ENCODE assay signal across 8 mouse cellular contexts in the genomic region with DNA sequence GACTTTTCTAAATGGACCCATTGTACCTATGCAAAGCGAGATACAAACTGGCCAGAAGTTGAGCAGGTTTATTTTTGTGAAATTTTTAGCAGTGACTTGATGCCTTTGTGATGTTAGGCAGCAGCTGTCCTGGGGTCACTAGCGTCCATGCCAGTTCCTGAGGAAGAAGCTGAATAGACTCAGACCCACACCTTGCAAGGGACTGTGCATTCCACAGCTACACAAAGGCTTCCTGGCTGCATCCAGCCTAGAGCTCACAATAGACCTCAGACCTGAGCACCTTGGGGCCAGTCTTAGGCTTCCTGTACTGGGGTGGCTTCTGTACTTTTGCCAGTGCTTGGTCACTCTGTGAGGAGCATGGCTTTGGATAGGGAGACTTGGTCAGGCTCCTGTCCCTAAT.
A peak's percentile ranks its signal among the peaks of the same experiment; 100 is the strongest.
DNase-seq lines count a peak whose midpoint lies in the region; ATAC-seq and TF ChIP-seq lines count a peak whose summit lies in the region.

No protein-coding gene starts in this region.

- 25% methylated on average over 2 of the region's 2 CpGs for WGBS in embryonic facial prominence, embryonic 14.5 days

- H3K27me3 ChIP-seq in embryonic facial prominence, embryonic 14.5 days (replicated peaks; ENCODE audit: control insufficient read depth, insufficient read depth, low read length), result no peaks in the 10 kb centered on the region
- H3K27me3 ChIP-seq in myocyte (ENCODE audit: control insufficient read depth, insufficient read depth, insufficient read length), result no peaks in the 10 kb centered on the region

- peak overlapping the region; percentile 63 for H3K4me2 ChIP-seq in embryonic facial prominence, embryonic 14.5 days (ENCODE audit: low read depth, low read length)
- H3K4me2 ChIP-seq in myocyte (ENCODE audit: low read depth), result peak overlapping the region; percentile 94

- peaks cover 100% of the 10 kb centered on the region for H3K79me2 ChIP-seq in myocyte (ENCODE audit: control insufficient read depth, insufficient read depth)

- TF ChIP-seq CTCF in left cerebral cortex, adult 2 months (IDR thresholded peaks at IDR 0.05), result no peak

- intact Hi-C loops in left cerebral cortex, adult 2 months (cut with DNase I), result no loop called here
- intact Hi-C loops in left cerebral cortex, postnatal 36 days (cut with DNase I), result no loop called here

- no peaks in the 10 kb centered on the region for H3K36me3 ChIP-seq in embryonic facial prominence, embryonic 14.5 days (ENCODE audit: control insufficient read depth, insufficient read depth, low read length)
- peaks cover 9% of the 10 kb centered on the region for H3K36me3 ChIP-seq in myocyte (ENCODE audit: control insufficient read depth, insufficient read depth)

- no peaks in the 10 kb centered on the region for H3K9me3 ChIP-seq in embryonic facial prominence, embryonic 14.5 days (ENCODE audit: control insufficient read depth, low read length)

- H3K4me3 ChIP-seq in left cerebral cortex, adult 2 months, result peak overlapping the region; percentile 16
- peak overlapping the region; percentile 52 for H3K4me3 ChIP-seq in embryonic facial prominence, embryonic 14.5 days (ENCODE audit: low read depth, low read length)
- peak overlapping the region; percentile 24 for H3K4me3 ChIP-seq in myocyte

- TF ChIP-seq POLR2A in myocyte (IDR thresholded peaks at IDR 0.05; ENCODE audit: insufficient read length, low read depth), result peak; percentile 28

- H3K27ac ChIP-seq in left cerebral cortex, adult 2 months, result no peak overlapping the region
- H3K27ac ChIP-seq in embryonic facial prominence, embryonic 14.5 days (replicated peaks; ENCODE audit: low read depth, low read length), result peak overlapping the region; percentile 92

- no peak for ATAC-seq in embryonic facial prominence, embryonic 14.5 days (ENCODE audit: low read depth)
- no peak for ATAC-seq in erythroid progenitor cell, adult 5-6 weeks (replicated peaks; ENCODE audit: low FRiP score, poor library complexity, severe bottlenecking)

- peaks cover 30% of the 10 kb centered on the region for H3K4me1 ChIP-seq in embryonic facial prominence, embryonic 14.5 days (ENCODE audit: control insufficient read depth, insufficient read depth, low read length)

- no peak overlapping the region for H3ac ChIP-seq in myocyte (ENCODE audit: control insufficient read depth, insufficient read length)

- DNase-seq in left cerebral cortex, adult 2 months (ENCODE audit: extremely low spot score in 1 of 2, low spot score in 2 of 2), result no peak
- DNase-seq in left cerebral cortex, postnatal 36 days (ENCODE audit: low spot score in 2 of 2), result no peak
- no peak for DNase-seq in embryonic facial prominence, embryonic 14.5 days (ENCODE audit: low spot score)
- peak; percentile 63 for DNase-seq in induced T-regulatory cell, adult 2 months (ENCODE audit: low read depth)
- DNase-seq in spleen, postnatal 4 days (ENCODE audit: low spot score in 2 of 2), result no peak
- no peak for DNase-seq in layer of hippocampus, postnatal 10 days (ENCODE audit: low spot score in 2 of 2)

- H3K9ac ChIP-seq in embryonic facial prominence, embryonic 14.5 days (ENCODE audit: low read depth, low read length), result peak overlapping the region; percentile 73

TF ChIP-seq in myocyte, 11 proteins besides CTCF, POLR2A, EP300 and RAD21:
- no peak for TF ChIP-seq MAX (IDR thresholded peaks at IDR 0.05; ENCODE audit: low read depth)
- TF ChIP-seq MYOD1 (IDR thresholded peaks at IDR 0.05; ENCODE audit: control insufficient read depth in 1 of 3, insufficient read length in 2 of 3, low read depth in 2 of 3), result peak; percentile 31 to 53 (median 51)
- TF ChIP-seq TCF12 (IDR thresholded peaks at IDR 0.05; ENCODE audit: insufficient read depth, poor library complexity, severe bottlenecking), result no peak
- no peak for TF ChIP-seq REST (IDR thresholded peaks at IDR 0.05; ENCODE audit: insufficient read depth, insufficient read length)
- TF ChIP-seq POLR2AphosphoS2 (IDR thresholded peaks at IDR 0.05; ENCODE audit: insufficient read length, low read depth), result peak; percentile 71
- no peak for TF ChIP-seq SRF (IDR thresholded peaks at IDR 0.05; ENCODE audit: control insufficient read depth, insufficient read length, low read depth)
- TF ChIP-seq TCF3 (IDR thresholded peaks at IDR 0.05; ENCODE audit: insufficient read length, low read depth), result no peak
